Mouse (Mus musculus) MEL (cell line): Measurements from ENCODE around the gene Gm13691. TPM values are rescaled to one million over a fixed set of nuclear protein-coding genes. Genes with fewer than 3 reads are reported as not detected.
"Not testable (repeated sequence)": the region's sequence is repeated elsewhere in the genome, so short reads cannot be mapped to it uniquely, and the experiment has no call there.

ENCODE experiments used
- DNase-seq: peaks from one replicate; pipeline ENCODE4 v3.0.0; 2011; ENCODE audit warnings: low read depth, low spot score
- H3K27ac ChIP-seq: 2 replicates; pipeline ENCODE4 v1.5.1; 2012; ENCODE audit warnings: low read depth, mild to moderate bottlenecking, control low read depth, low read length, moderate library complexity; ENCODE audit not compliant: control insufficient read depth
- H3K27me3 ChIP-seq, 2 experiments: fragments of 150-350 bp in 1 of 2; sonication (generic) in 1 of 2; 2 replicates each; pipeline ENCODE4 v1.6.1; 2012; ENCODE audit warnings: low read length in 2 of 2, mild to moderate bottlenecking in 2 of 2, improper control_type of control experiment in 1 of 2, moderate library complexity in 1 of 2; ENCODE audit not compliant: insufficient read depth in 2 of 2, control insufficient read depth in 1 of 2
- H3K36me3 ChIP-seq, 2 experiments: 2 replicates each; pipeline ENCODE4 v1.6.1; 2012 to 2014; ENCODE audit warnings: low read length in 2 of 2, improper control_type of control experiment in 1 of 2, inconsistent platforms in 1 of 2, mild to moderate bottlenecking in 1 of 2; ENCODE audit not compliant: insufficient read depth in 2 of 2, control insufficient read depth in 1 of 2
- H3K4me1 ChIP-seq, 2 experiments: fragments of 150-350 bp in 1 of 2; sonication (generic) in 1 of 2; 2 replicates each; pipeline ENCODE4 v1.6.1; 2012; ENCODE audit warnings: low read length in 2 of 2, improper control_type of control experiment in 1 of 2, mild to moderate bottlenecking in 1 of 2; ENCODE audit not compliant: insufficient read depth in 2 of 2, control insufficient read depth in 1 of 2
- H3K4me3 ChIP-seq, 2 experiments: fragments of 150-350 bp in 1 of 2; sonication (generic) in 1 of 2; 2 replicates each; pipeline ENCODE4 v1.5.1; 2012; ENCODE audit warnings: low read depth in 2 of 2, low read length in 2 of 2, mild to moderate bottlenecking in 2 of 2, moderate library complexity in 2 of 2, control low read depth in 1 of 2, improper control_type of control experiment in 1 of 2; ENCODE audit not compliant: control insufficient read depth in 1 of 2, insufficient read depth in 1 of 2
- H3K79me2 ChIP-seq: 2 replicates; pipeline ENCODE4 v1.6.1; 2012; ENCODE audit warnings: mild to moderate bottlenecking, low read length, moderate library complexity; ENCODE audit not compliant: control insufficient read depth, poor library complexity, insufficient read depth
- H3K9ac ChIP-seq: 2 replicates; pipeline ENCODE4 v1.6.1; 2012; ENCODE audit warnings: low read depth, mild to moderate bottlenecking, control low read depth, low read length, moderate library complexity; ENCODE audit not compliant: control insufficient read depth, poor library complexity, severe bottlenecking
- H3K9me3 ChIP-seq: fragments of 150-350 bp; sonication (generic); replicated peaks from 2 replicates; pipeline ENCODE4 v1.6.1; 2012; ENCODE audit warnings: mild to moderate bottlenecking, low read length, improper control_type of control experiment, moderate library complexity; ENCODE audit not compliant: insufficient read depth
- BHLHE40 ChIP-seq: IDR thresholded peaks from 2 replicates; pipeline ENCODE4 v1.6.1; 2012; ENCODE audit warnings: low read depth, mild to moderate bottlenecking, inconsistent platforms, low read length, improper control_type of control experiment, borderline replicate concordance
- E2F4 ChIP-seq: IDR thresholded peaks from 2 replicates; pipeline ENCODE4 v1.6.1; 2011; ENCODE audit warnings: low read depth, low read length, improper control_type of control experiment, borderline replicate concordance
- ELF1 ChIP-seq: IDR thresholded peaks from 2 replicates; pipeline ENCODE4 v1.6.1; 2014; ENCODE audit warnings: low read depth, mild to moderate bottlenecking, inconsistent platforms, low read length, improper control_type of control experiment, moderate library complexity
- ETS1 ChIP-seq: IDR thresholded peaks from 2 replicates; pipeline ENCODE4 v1.6.1; 2012; ENCODE audit warnings: low read depth, mild to moderate bottlenecking, inconsistent platforms, low read length, improper control_type of control experiment, moderate library complexity
- MAFK ChIP-seq: IDR thresholded peaks from 2 replicates; pipeline ENCODE4 v1.6.1; 2011; ENCODE audit warnings: low read depth, mild to moderate bottlenecking, low read length, improper control_type of control experiment, borderline replicate concordance
- MXI1 ChIP-seq: IDR thresholded peaks from 2 replicates; pipeline ENCODE4 v1.6.1; 2011; ENCODE audit warnings: mild to moderate bottlenecking, low read depth, low read length, improper control_type of control experiment
- POLR2AphosphoS2 ChIP-seq: IDR thresholded peaks from 2 replicates; pipeline ENCODE4 v1.6.1; 2011; ENCODE audit warnings: low read length, improper control_type of control experiment
- RCOR1 ChIP-seq: IDR thresholded peaks from 2 replicates; pipeline ENCODE4 v1.6.1; 2012; ENCODE audit warnings: low read depth, mild to moderate bottlenecking, inconsistent platforms, low read length, improper control_type of control experiment
- SMC3 ChIP-seq: IDR thresholded peaks from 2 replicates; pipeline ENCODE4 v1.6.1; 2011; ENCODE audit warnings: low read depth, low read length, improper control_type of control experiment
- TAL1 ChIP-seq: IDR thresholded peaks from 2 replicates; pipeline ENCODE4 v1.6.1; 2012; ENCODE audit warnings: mild to moderate bottlenecking, inconsistent platforms, low read length, moderate library complexity, mixed read lengths
- TBP ChIP-seq: IDR thresholded peaks from 2 replicates; pipeline ENCODE4 v1.8.0; 2011; ENCODE audit warnings: low read depth, low read length, improper control_type of control experiment
- ZKSCAN1 ChIP-seq: IDR thresholded peaks from 2 replicates; pipeline ENCODE4 v1.6.1; 2012; ENCODE audit warnings: low read depth, mild to moderate bottlenecking, inconsistent platforms, low read length, improper control_type of control experiment, moderate library complexity
- polyA plus RNA-seq, 2 experiments: library from polyadenylated mRNA; stranded (reverse) in 1 of 2; unstranded in 1 of 2; fragments of >175 nt in 1 of 2; fragments of >200 nt in 1 of 2; gene quantifications; 2 replicates each; pipeline versions ENCODE4 v1.2.1 to v1.2.4; 2012; ENCODE audit warnings: low replicate concordance in 2 of 2, low read depth in 1 of 2; ENCODE audit not compliant: insufficient read length in 2 of 2, insufficient read depth in 1 of 2, missing spikeins in 1 of 2
- total RNA-seq: library from RNA; depleted of rRNA; stranded (reverse); fragments of 300-350 nt; gene quantifications from 2 replicates; pipeline ENCODE4 v1.2.3, GENCODE M21; 2012

Gm13691 gene
- total and polyA plus RNA-seq, 3 experiments, result 0.08 TPM; not detected in 1

- H3K79me2 ChIP-seq, H3K4me1 ChIP-seq, H3K9me3 ChIP-seq, H3K27ac ChIP-seq, H3K36me3 ChIP-seq, H3K27me3 ChIP-seq: not testable (repeated sequence)
- Histone ChIP-seq H3K4me3 (peak overlapping the region in 1 of 2 experiments; percentile 51; a peak in 3 of 4 replicates), H3K9ac (peak overlapping the region; percentile 22; the same call in 1 of the 2 replicates)
- peak; percentile 36; the same call in 1 of the 2 replicates for TF ChIP-seq ELF1
- peak; percentile 45 for DNase-seq
Measured at GRCm38 (mm10) chr2:83993639-83994255, 3.4 kb downstream of the Gm13691 start.

GRCm38 (mm10) chr2:83994526-83994925 lies 4.2 kb downstream of the Gm13691 start:
- H3K4me3 ChIP-seq, H3K4me1 ChIP-seq, H3K27me3 ChIP-seq, DNase-seq, H3K27ac ChIP-seq, H3K9ac ChIP-seq, H3K36me3 ChIP-seq, H3K9me3 ChIP-seq, H3K79me2 ChIP-seq: not testable (repeated sequence)

DNA sequence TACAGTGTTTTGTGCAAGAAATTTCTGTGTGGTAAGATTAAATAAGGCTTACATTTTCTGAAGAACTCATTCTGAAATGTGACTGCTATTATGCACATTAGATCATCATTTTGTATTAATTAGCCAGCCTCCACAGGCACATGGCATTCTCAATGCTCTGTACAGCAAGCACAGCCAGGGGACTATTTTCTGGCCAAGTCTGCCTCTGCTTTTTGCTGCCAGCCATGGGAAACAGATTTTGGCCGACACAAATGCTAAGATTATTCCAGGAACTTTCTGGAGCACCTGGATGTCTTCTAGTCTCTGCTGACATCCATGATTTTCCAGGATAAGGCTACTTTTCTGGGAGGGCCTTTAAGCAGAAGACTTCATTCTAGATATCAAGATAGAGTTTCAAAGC lies 18.6 kb downstream of the Gm13691 start:
- H3K9ac ChIP-seq, result no peak overlapping the region
- no peak overlapping the region for H3K4me3 ChIP-seq
- H3K79me2 ChIP-seq, result no peaks in the 10 kb centered on the region
- no peaks in the 10 kb centered on the region for H3K4me1 ChIP-seq
- H3K9me3 ChIP-seq, result no peaks in the 10 kb centered on the region
- no peaks in the 10 kb centered on the region for H3K36me3 ChIP-seq
- TF ChIP-seq MAFK (no peak), E2F4 (no peak), RCOR1 (no peak), POLR2AphosphoS2 (no peak), ZKSCAN1 (no peak), TBP (no peak), MXI1 (no peak), BHLHE40 (no peak), TAL1 (no peak), SMC3 (no peak), ETS1 (no peak), ELF1 (no peak)
- DNase-seq, result no peak
- H3K27ac ChIP-seq, result no peak overlapping the region
- H3K27me3 ChIP-seq, result 0 out of 4 replicates have a peak, but pooled peaks cover 0 to 2% of the 10 kb centered on the region in 2 experiments
